Mouse (Mus musculus): ENCODE data around the gene Astn2. TPM values are rescaled to one million over a fixed set of nuclear protein-coding genes. Genes with fewer than 3 reads are reported as not detected.

The Astn2 gene
- polyA plus RNA-seq, 1 experiment from 2014 or later: 0.52 TPM

DNA sequence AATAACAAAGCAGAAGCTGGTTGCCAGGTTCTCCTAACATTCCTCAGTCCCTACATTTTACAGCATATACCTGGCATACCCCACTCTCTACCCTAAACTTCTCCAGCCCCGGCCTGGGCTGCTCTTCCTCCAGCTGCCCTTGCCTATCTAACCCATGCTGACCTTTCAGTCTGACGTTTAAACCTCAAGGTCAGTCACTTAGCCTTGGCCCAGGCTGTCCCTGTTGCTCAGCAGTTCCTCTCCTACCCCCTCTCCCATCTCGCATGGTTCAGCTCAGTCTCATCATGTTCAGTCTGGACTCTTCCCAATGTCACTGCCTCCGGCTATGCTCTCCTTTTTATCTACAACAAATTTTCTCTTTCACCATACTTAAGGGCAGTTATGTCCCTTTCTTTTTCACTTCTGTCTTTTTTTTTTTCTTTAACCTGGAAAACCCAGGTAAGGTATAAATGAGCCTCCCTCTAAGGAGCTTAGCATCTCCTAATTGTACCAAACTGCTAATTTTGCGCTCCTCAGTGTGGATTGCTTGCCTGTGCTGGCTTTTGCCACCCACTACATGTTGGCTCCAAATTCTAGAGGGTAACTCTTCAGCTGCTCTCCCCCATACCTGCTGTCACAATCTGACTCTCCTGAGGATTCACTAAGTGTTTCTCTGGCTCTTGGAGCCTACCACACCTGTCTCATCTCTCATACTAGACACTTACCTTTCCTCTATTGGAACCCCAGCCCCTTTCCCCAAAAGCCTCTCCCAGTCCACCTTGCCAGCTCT is 809.6 kb downstream of the Astn2 start:
- H3K36me3 ChIP-seq (ENCODE audit: control insufficient read depth, insufficient read depth, low read length): no peaks in the 10 kb centered on the region
- H3K9ac ChIP-seq (ENCODE audit: low read length): no peak overlapping the region
- H3K4me3 ChIP-seq (ENCODE audit: low read depth, low read length): no peak overlapping the region
- H3K27ac ChIP-seq (ENCODE audit: low read depth, low read length): no peak overlapping the region
- H3K9me3 ChIP-seq (ENCODE audit: control insufficient read depth, low read length): no peaks in the 10 kb centered on the region
- no peaks in the 10 kb centered on the region for H3K4me1 ChIP-seq (ENCODE audit: control insufficient read depth, insufficient read depth, low read length)
- ATAC-seq (ENCODE audit: insufficient read depth, low FRiP score, low TSS enrichment): no peak
- 81% methylated on average over 5 of the region's 5 CpGs for WGBS
- no peak for DNase-seq (ENCODE audit: low spot score)
- H3K27me3 ChIP-seq (ENCODE audit: control insufficient read depth, insufficient read depth, low read length): no peaks in the 10 kb centered on the region
- H3K4me2 ChIP-seq (ENCODE audit: low read depth): no peak overlapping the region

DNA sequence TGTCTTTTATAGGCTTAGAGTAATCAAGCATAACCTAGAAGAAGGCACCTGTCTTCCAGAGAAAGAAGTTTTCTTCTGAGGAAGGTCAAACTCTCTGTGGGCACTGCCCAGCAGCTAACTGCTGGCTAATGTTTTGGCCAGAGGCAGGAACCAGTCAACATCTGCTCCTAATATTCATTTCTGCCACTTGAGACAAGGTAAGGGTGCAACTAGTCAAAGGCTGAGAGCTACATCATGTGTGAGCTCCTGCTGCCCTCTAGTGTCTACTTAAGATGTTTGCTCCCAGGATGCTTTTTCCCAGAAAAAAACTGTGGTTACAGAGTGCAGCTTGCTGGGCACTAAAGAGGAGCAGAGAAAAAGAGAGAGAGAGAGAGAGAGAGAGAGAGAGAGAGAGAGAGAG is 814.6 kb downstream of the Astn2 start:
- no peak overlapping the region for H3K27ac ChIP-seq (ENCODE audit: low read depth, low read length)
- no peak overlapping the region for H3K4me3 ChIP-seq (ENCODE audit: low read depth, low read length)
- no peaks in the 10 kb centered on the region for H3K4me1 ChIP-seq (ENCODE audit: control insufficient read depth, insufficient read depth, low read length)
- H3K9ac ChIP-seq (ENCODE audit: low read length): no peak overlapping the region
- ATAC-seq (ENCODE audit: insufficient read depth, low FRiP score, low TSS enrichment) (peak; percentile 67; the same call in 1 of the 2 replicates), DNase-seq (ENCODE audit: low spot score) (peak; percentile 58)
- H3K36me3 ChIP-seq (ENCODE audit: control insufficient read depth, insufficient read depth, low read length): no peaks in the 10 kb centered on the region
- H3K4me2 ChIP-seq (ENCODE audit: low read depth): no peak overlapping the region
- no peaks in the 10 kb centered on the region for H3K9me3 ChIP-seq (ENCODE audit: control insufficient read depth, low read length)
- H3K27me3 ChIP-seq (ENCODE audit: control insufficient read depth, insufficient read depth, low read length): no peaks in the 10 kb centered on the region

DNA sequence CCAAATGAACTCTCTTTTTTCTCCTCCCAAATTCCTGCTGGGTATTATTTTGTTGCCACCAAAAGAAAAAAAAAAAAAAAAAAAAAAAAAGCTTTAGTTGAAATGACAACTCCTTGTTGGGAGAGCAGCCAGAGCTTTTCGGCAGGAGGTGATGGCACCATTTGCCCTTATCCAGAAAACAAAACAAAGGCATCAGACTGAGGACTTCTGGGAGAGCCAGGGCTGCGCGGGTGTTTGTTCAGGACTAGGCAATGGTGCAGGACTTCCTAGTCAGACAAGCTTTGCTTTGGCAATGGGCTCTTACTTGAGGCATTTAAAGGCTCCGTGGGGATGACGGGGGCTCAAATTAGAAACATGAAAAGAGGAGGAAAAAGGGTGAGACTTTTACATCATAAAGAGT is 817.5 kb downstream of the Astn2 start:
- Histone ChIP-seq H3K36me3 (ENCODE audit: control insufficient read depth, insufficient read depth, low read length) (no peaks in the 10 kb centered on the region), H3K27me3 (ENCODE audit: control insufficient read depth, insufficient read depth, low read length) (no peaks in the 10 kb centered on the region), H3K4me3 (ENCODE audit: low read depth, low read length) (no peak overlapping the region), H3K4me2 (ENCODE audit: low read depth) (no peak overlapping the region), H3K27ac (ENCODE audit: low read depth, low read length) (no peak overlapping the region), H3K9ac (ENCODE audit: low read length) (no peak overlapping the region), H3K4me1 (ENCODE audit: control insufficient read depth, insufficient read depth, low read length) (no peaks in the 10 kb centered on the region), H3K9me3 (ENCODE audit: control insufficient read depth, low read length) (no peaks in the 10 kb centered on the region)
- ATAC-seq (ENCODE audit: insufficient read depth, low FRiP score, low TSS enrichment): no peak
- no peak for DNase-seq (ENCODE audit: low spot score)
- 60% methylated on average over 5 of the region's 5 CpGs for WGBS

DNA sequence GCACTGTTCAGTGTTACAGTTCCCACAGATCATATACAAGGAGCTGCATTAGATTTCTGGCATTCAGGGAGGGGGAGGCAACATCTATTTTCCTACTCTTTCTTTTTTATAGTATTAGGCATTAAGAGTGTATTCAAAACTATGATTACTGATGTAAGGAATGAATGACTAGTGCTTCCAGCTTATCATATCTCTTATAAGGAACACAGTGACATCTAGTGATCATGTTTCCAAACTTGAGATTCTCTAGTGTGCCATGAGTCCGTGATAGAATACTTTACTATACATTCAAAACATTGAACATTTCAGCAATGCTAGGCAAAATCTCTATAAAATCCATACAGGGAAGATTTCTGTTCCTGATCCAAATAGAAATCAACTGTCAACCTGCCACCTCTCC is 824.2 kb downstream of the Astn2 start:
- DNase-seq (ENCODE audit: low spot score) (no peak), ATAC-seq (ENCODE audit: insufficient read depth, low FRiP score, low TSS enrichment) (no peak)
- no peaks in the 10 kb centered on the region for H3K36me3 ChIP-seq (ENCODE audit: control insufficient read depth, insufficient read depth, low read length)
- no peaks in the 10 kb centered on the region for H3K4me1 ChIP-seq (ENCODE audit: control insufficient read depth, insufficient read depth, low read length)
- no peaks in the 10 kb centered on the region for H3K27me3 ChIP-seq (ENCODE audit: control insufficient read depth, insufficient read depth, low read length)
- WGBS: 89% methylated on average over 1 of the region's 1 CpGs
- no peak overlapping the region for H3K9ac ChIP-seq (ENCODE audit: low read length)
- no peak overlapping the region for H3K27ac ChIP-seq (ENCODE audit: low read depth, low read length)
- H3K4me2 ChIP-seq (ENCODE audit: low read depth): no peak overlapping the region
- no peaks in the 10 kb centered on the region for H3K9me3 ChIP-seq (ENCODE audit: control insufficient read depth, low read length)
- no peak overlapping the region for H3K4me3 ChIP-seq (ENCODE audit: low read depth, low read length)

DNA sequence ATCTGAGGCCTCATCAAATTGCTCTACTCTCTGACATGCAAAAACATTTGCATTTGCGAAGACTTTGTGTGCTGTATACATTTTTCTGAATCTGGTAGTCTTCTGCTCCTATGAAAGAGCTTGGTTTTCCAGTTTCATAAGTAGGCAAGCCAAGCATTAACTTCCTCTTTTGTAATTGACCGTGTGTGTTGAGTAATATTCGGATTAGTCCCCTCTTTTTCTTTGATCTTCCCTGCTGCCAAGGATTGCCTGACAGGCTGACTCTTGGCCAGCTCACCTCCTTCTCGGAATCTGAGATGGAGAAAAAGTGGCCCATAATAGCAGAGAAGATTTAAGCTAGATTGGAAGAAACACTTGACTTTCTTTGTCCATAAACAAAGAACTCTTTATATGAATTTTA is 838.9 kb downstream of the Astn2 start:
- Histone ChIP-seq H3K4me3 (ENCODE audit: low read depth, low read length) (no peak overlapping the region), H3K36me3 (ENCODE audit: control insufficient read depth, insufficient read depth, low read length) (no peaks in the 10 kb centered on the region), H3K4me2 (ENCODE audit: low read depth) (no peak overlapping the region), H3K27ac (ENCODE audit: low read depth, low read length) (no peak overlapping the region), H3K27me3 (ENCODE audit: control insufficient read depth, insufficient read depth, low read length) (no peaks in the 10 kb centered on the region), H3K9ac (ENCODE audit: low read length) (no peak overlapping the region), H3K4me1 (ENCODE audit: control insufficient read depth, insufficient read depth, low read length) (no peaks in the 10 kb centered on the region), H3K9me3 (ENCODE audit: control insufficient read depth, low read length) (no peaks in the 10 kb centered on the region)
- DNase-seq (ENCODE audit: low spot score) (no peak), ATAC-seq (ENCODE audit: insufficient read depth, low FRiP score, low TSS enrichment) (no peak)
- WGBS: 80% methylated on average over 4 of the region's 4 CpGs

DNA sequence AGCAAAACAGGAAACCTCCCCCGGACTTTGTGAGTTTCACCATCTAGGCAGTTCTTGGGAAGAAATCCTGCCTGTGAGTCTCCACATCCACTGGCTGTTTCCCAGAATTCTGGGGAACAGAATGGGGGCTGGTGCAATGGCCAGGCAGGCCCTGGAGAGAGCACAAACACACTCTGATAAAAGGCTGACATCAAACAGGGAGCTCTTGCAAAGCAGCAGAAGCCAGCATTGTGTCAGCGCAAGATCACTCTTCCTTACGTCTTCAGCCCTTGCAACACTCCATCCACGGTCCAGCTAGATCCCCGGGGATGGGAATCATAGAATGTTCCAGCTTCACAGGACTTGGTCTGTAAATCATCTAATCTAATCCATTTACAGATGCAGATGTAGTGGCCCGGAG is 855.9 kb downstream of the Astn2 start:
- WGBS: 78% methylated on average over 6 of the region's 6 CpGs
- no peak for ATAC-seq (ENCODE audit: insufficient read depth, low FRiP score, low TSS enrichment)

DNA sequence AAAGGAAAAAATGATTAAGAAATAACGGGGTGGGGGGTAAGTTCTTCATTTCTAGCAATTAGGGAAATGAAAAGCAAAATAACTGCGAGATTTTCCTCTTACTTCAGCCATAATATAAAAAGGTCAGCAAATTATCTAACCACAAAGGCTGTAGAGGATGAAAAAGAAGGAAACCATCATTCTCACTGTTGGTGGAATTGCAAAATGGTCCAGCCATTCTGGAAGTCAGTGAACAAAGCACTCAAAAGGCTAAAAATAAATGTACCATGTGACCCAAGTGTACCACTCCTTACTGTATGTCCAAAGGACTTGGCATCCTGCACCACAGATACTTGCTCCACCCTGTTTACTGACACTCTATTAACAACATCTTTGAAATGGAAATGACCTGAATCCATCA is 858.8 kb downstream of the Astn2 start:
- no peaks in the 10 kb centered on the region for H3K27me3 ChIP-seq (ENCODE audit: control insufficient read depth, insufficient read depth, low read length)
- ATAC-seq (ENCODE audit: insufficient read depth, low FRiP score, low TSS enrichment) (no peak), DNase-seq (ENCODE audit: low spot score) (no peak)
- H3K27ac ChIP-seq (ENCODE audit: low read depth, low read length): no peak overlapping the region
- H3K36me3 ChIP-seq (ENCODE audit: control insufficient read depth, insufficient read depth, low read length): no peaks in the 10 kb centered on the region
- H3K4me3 ChIP-seq (ENCODE audit: low read depth, low read length): no peak overlapping the region
- H3K4me1 ChIP-seq (ENCODE audit: control insufficient read depth, insufficient read depth, low read length): no peaks in the 10 kb centered on the region
- no peak overlapping the region for H3K9ac ChIP-seq (ENCODE audit: low read length)
- H3K9me3 ChIP-seq (ENCODE audit: control insufficient read depth, low read length): no peaks in the 10 kb centered on the region
- WGBS: 81% methylated on average over 2 of the region's 2 CpGs
- no peak overlapping the region for H3K4me2 ChIP-seq (ENCODE audit: low read depth)

More for the DNA sequence above, 855.9 kb downstream of the Astn2 start:
- H3K27me3 ChIP-seq (ENCODE audit: control insufficient read depth, insufficient read depth, low read length): no peaks in the 10 kb centered on the region
- H3K27ac ChIP-seq (ENCODE audit: low read depth, low read length): no peak overlapping the region
- no peak overlapping the region for H3K9ac ChIP-seq (ENCODE audit: low read length)
- no peak overlapping the region for H3K4me3 ChIP-seq (ENCODE audit: low read depth, low read length)
- H3K9me3 ChIP-seq (ENCODE audit: control insufficient read depth, low read length): no peaks in the 10 kb centered on the region
- DNase-seq (ENCODE audit: low spot score): no peak
- no peak overlapping the region for H3K4me2 ChIP-seq (ENCODE audit: low read depth)
- no peaks in the 10 kb centered on the region for H3K4me1 ChIP-seq (ENCODE audit: control insufficient read depth, insufficient read depth, low read length)
- H3K36me3 ChIP-seq (ENCODE audit: control insufficient read depth, insufficient read depth, low read length): no peaks in the 10 kb centered on the region

DNA sequence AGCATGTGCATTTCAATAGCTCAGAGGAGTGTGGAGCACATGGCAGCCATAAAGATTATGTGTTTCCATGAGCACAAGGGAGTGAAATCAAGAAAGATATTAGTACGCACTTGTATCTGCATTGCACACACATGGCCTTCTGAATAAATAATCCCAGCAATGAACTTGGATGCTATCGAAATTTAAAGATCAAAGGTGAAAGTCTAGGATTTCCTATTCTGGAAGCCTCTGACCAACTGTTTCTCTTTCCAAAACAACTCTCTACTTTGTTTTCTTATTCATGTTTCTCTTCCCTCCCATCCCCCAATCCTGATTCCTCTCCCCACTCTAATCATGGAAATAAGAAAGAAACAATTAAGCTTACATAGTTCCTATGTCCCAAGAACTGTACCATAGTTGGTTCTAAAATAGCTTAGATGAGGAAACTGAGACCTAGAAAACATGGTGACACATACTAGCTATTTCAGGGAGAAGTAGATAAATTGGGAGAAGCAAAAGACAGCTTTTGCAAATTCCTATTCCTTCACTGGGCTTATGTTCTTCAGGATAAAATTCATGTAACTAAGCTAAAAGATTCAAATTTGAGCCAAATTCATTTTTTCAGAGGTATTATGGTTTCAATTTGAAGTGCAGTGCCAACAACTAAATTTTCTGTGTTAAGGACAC is 872.2 kb downstream of the Astn2 start:
- H3K27me3 ChIP-seq (ENCODE audit: control insufficient read depth, insufficient read depth, low read length): no peaks in the 10 kb centered on the region
- H3K27ac ChIP-seq (ENCODE audit: low read depth, low read length): no peak overlapping the region
- no peak for ATAC-seq (ENCODE audit: insufficient read depth, low FRiP score, low TSS enrichment)
- DNase-seq (ENCODE audit: low spot score): no peak
- no peaks in the 10 kb centered on the region for H3K36me3 ChIP-seq (ENCODE audit: control insufficient read depth, insufficient read depth, low read length)
- no peak overlapping the region for H3K9ac ChIP-seq (ENCODE audit: low read length)
- WGBS: 92% methylated on average over 2 of the region's 2 CpGs
- H3K9me3 ChIP-seq (ENCODE audit: control insufficient read depth, low read length): no peaks in the 10 kb centered on the region
- H3K4me3 ChIP-seq (ENCODE audit: low read depth, low read length): no peak overlapping the region
- no peaks in the 10 kb centered on the region for H3K4me1 ChIP-seq (ENCODE audit: control insufficient read depth, insufficient read depth, low read length)
- H3K4me2 ChIP-seq (ENCODE audit: low read depth): no peak overlapping the region

DNA sequence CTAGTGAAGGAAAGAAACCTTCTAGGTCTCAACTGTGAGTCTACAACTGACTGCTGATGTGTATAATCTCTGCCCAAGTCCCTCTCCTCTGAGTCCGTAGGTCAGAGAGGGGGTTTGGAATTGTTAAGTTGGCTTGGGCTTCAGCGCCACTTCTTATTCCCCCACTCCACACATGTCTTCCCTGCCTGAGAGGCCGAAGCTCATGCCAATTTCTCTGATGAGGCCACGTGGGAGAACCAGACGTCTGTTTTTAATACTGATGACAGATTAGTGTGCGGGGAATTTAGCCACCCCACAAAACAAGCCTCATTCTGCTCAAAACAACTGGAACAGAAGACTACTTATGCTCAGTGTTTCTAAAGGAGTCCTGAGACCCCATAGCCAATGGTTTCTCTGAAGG is 872.8 kb downstream of the Astn2 start:
- no peak overlapping the region for H3K27ac ChIP-seq (ENCODE audit: low read depth, low read length)
- no peak overlapping the region for H3K9ac ChIP-seq (ENCODE audit: low read length)
- no peaks in the 10 kb centered on the region for H3K9me3 ChIP-seq (ENCODE audit: control insufficient read depth, low read length)
- no peak overlapping the region for H3K4me2 ChIP-seq (ENCODE audit: low read depth)
- H3K27me3 ChIP-seq (ENCODE audit: control insufficient read depth, insufficient read depth, low read length): no peaks in the 10 kb centered on the region
- WGBS: 71% methylated on average over 6 of the region's 6 CpGs
- no peaks in the 10 kb centered on the region for H3K4me1 ChIP-seq (ENCODE audit: control insufficient read depth, insufficient read depth, low read length)
- H3K4me3 ChIP-seq (ENCODE audit: low read depth, low read length): no peak overlapping the region
- no peaks in the 10 kb centered on the region for H3K36me3 ChIP-seq (ENCODE audit: control insufficient read depth, insufficient read depth, low read length)
- ATAC-seq (ENCODE audit: insufficient read depth, low FRiP score, low TSS enrichment) (no peak), DNase-seq (ENCODE audit: low spot score) (no peak)

All from neural tube, embryonic 11.5 days (tissue).